Mouse (Mus musculus) limb, embryonic 15.5 days (tissue): ENCODE results near the gene Gjd3. TPM values are rescaled to one million over a fixed set of nuclear protein-coding genes. Genes with fewer than 3 reads are reported as not detected.
A peak's percentile ranks its signal among the peaks of the same experiment; 100 is the strongest.

Experiments used
- ATAC-seq: fragments of 200-750 bp; cut with Nextera tagmentation; 2 replicates; pipeline ENCODE4 v1.8.0; 2017; ENCODE audit warnings: low read depth, moderate TSS enrichment; ENCODE audit not compliant: insufficient number of reproducible peaks, low FRiP score, low TSS enrichment
- H3K27ac ChIP-seq: fragments of 300-500 bp; sonication (generic); 2 replicates; pipeline ENCODE4 v1.5.1; 2015; ENCODE audit warnings: moderate library complexity, mild to moderate bottlenecking, inconsistent platforms
- H3K27me3 ChIP-seq: fragments of 300-500 bp; sonication (generic); 2 replicates; pipeline ENCODE4 v1.6.1; 2015; ENCODE audit warnings: inconsistent platforms
- H3K36me3 ChIP-seq: fragments of 300-500 bp; sonication (generic); 2 replicates; pipeline ENCODE4 v1.6.1; 2015; ENCODE audit warnings: inconsistent platforms
- H3K4me1 ChIP-seq: fragments of 300-500 bp; sonication (generic); 2 replicates; pipeline ENCODE4 v1.6.1; 2015; ENCODE audit warnings: inconsistent platforms
- H3K4me2 ChIP-seq: fragments of 300-500 bp; sonication (generic); 2 replicates; pipeline ENCODE4 v1.6.1; 2015; ENCODE audit warnings: mild to moderate bottlenecking, inconsistent platforms
- H3K4me3 ChIP-seq: fragments of 300-500 bp; sonication (generic); 2 replicates; pipeline ENCODE4 v1.5.1; 2015; ENCODE audit warnings: mild to moderate bottlenecking, inconsistent platforms
- H3K9ac ChIP-seq: fragments of 300-500 bp; sonication (generic); 2 replicates; pipeline ENCODE4 v1.6.1; 2015; ENCODE audit warnings: inconsistent platforms
- H3K9me3 ChIP-seq: fragments of 300-500 bp; sonication (generic); 2 replicates; pipeline ENCODE4 v1.6.1; 2016; ENCODE audit warnings: inconsistent platforms
- WGBS: fragments of 180-500 bp; shearing (Covaris S2); methylation state at CpG from one replicate; pipeline ENCODE4 v1.1.7; 2015; 5-methylcytosine and 5-hydroxymethylcytosine counted together
- polyA plus RNA-seq: library from polyadenylated mRNA; unstranded; fragments of >200 nt; fragmentation: Nextera tagmentation; extraction: Ambion mirVana; gene quantifications from 2 replicates; pipeline ENCODE4 v1.2.1, GENCODE M21; 2015

Gene Gjd3
- polyA plus RNA-seq, 1 experiment from 2014 or later: 0.49 TPM

- Histone ChIP-seq H3K4me1 (peaks cover 90% of the 10 kb centered on the region), H3K4me3 (no peak overlapping the region), H3K9ac (no peak overlapping the region), H3K27me3 (no peaks in the 10 kb centered on the region), H3K27ac (peak overlapping the region; percentile 86), H3K36me3 (peaks cover 35% of the 10 kb centered on the region), H3K9me3 (no peaks in the 10 kb centered on the region), H3K4me2 (no peak overlapping the region)
- 87% methylated on average over 7 of the region's 7 CpGs for WGBS
- ATAC-seq: no peak
Observed at GRCm38 (mm10) chr11:98949958-98950460, 32.8 kb downstream of the Gjd3 start.

GRCm38 (mm10) chr11:98949242-98949957 lies 33.4 kb downstream of the Gjd3 start:
- ATAC-seq: no peak
- Histone ChIP-seq H3K4me2 (no peak overlapping the region), H3K4me1 (peaks cover 90% of the 10 kb centered on the region), H3K27ac (peak overlapping the region; percentile 86; the same call in 1 of the 2 replicates), H3K4me3 (no peak overlapping the region), H3K9me3 (no peaks in the 10 kb centered on the region), H3K36me3 (peaks cover 35% of the 10 kb centered on the region), H3K9ac (no peak overlapping the region), H3K27me3 (no peaks in the 10 kb centered on the region)
- 80% methylated on average over 10 of the region's 12 CpGs for WGBS

GRCm38 (mm10) chr11:98947969-98948569 lies 34.7 kb downstream of the Gjd3 start:
- no peak for ATAC-seq
- H3K4me3 ChIP-seq: no peak overlapping the region
- WGBS: 68% methylated on average over 18 of the region's 18 CpGs
- H3K4me1 ChIP-seq: peaks cover 90% of the 10 kb centered on the region
- peaks cover 35% of the 10 kb centered on the region for H3K36me3 ChIP-seq
- no peaks in the 10 kb centered on the region for H3K9me3 ChIP-seq
- no peaks in the 10 kb centered on the region for H3K27me3 ChIP-seq
- 0 out of 2 replicates have a peak overlapping the region, but pooled peaks have one; percentile 7 for H3K9ac ChIP-seq
- 0 out of 2 replicates have a peak overlapping the region, but pooled peaks have one; percentile 9 for H3K27ac ChIP-seq
- H3K4me2 ChIP-seq: no peak overlapping the region

GRCm38 (mm10) chr11:98945605-98945977 lies 37.2 kb downstream of the Gjd3 start:
- Histone ChIP-seq H3K36me3 (peaks cover 20% of the 10 kb centered on the region), H3K27ac (peak overlapping the region; percentile 65), H3K9me3 (no peaks in the 10 kb centered on the region), H3K4me3 (no peak overlapping the region), H3K27me3 (no peaks in the 10 kb centered on the region), H3K4me2 (0 out of 2 replicates have a peak overlapping the region, but pooled peaks have one; percentile 80), H3K4me1 (peaks cover 92% of the 10 kb centered on the region), H3K9ac (no peak overlapping the region)
- WGBS: 51% methylated on average over 3 of the region's 3 CpGs
- no peak for ATAC-seq

- Histone ChIP-seq H3K4me3 (peak overlapping the region; percentile 7; the same call in 1 of the 2 replicates), H3K27ac (peak overlapping the region; percentile 93), H3K4me2 (peak overlapping the region; percentile 80; the same call in 1 of the 2 replicates), H3K27me3 (no peaks in the 10 kb centered on the region), H3K4me1 (peaks cover 92% of the 10 kb centered on the region), H3K36me3 (peaks cover 14% of the 10 kb centered on the region), H3K9me3 (no peaks in the 10 kb centered on the region), H3K9ac (no peak overlapping the region)
- WGBS: 41% methylated on average over 11 of the region's 11 CpGs
- no peak for ATAC-seq
Observed at GRCm38 (mm10) chr11:98944897-98945604, 37.8 kb downstream of the Gjd3 start.

- no peaks in the 10 kb centered on the region for H3K9me3 ChIP-seq
- H3K4me3 ChIP-seq: no peak overlapping the region
- H3K4me1 ChIP-seq: peaks cover 92% of the 10 kb centered on the region
- 0 out of 2 replicates have a peak, but pooled peaks cover 3% of the 10 kb centered on the region for H3K36me3 ChIP-seq
- ATAC-seq: no peak
- peak overlapping the region; percentile 80 for H3K4me2 ChIP-seq
- peak overlapping the region; percentile 93 for H3K27ac ChIP-seq
- WGBS: 33% methylated on average over 14 of the region's 14 CpGs
- 0 out of 2 replicates have a peak overlapping the region, but pooled peaks have one; percentile 20 for H3K9ac ChIP-seq
- H3K27me3 ChIP-seq: no peaks in the 10 kb centered on the region
Observed at GRCm38 (mm10) chr11:98943741-98944461, 38.9 kb downstream of the Gjd3 start.

- peak overlapping the region; percentile 77 for H3K4me3 ChIP-seq
Observed at GRCm38 (mm10) chr11:98942923-98943641, 39.7 kb downstream of the Gjd3 start.

GRCm38 (mm10) chr11:98942555-98942922 lies 40.3 kb downstream of the Gjd3 start:
- Histone ChIP-seq H3K27ac (peak overlapping the region; percentile 93), H3K9me3 (no peaks in the 10 kb centered on the region), H3K4me3 (peak overlapping the region; percentile 77), H3K4me1 (peaks cover 89% of the 10 kb centered on the region), H3K9ac (no peak overlapping the region), H3K4me2 (peak overlapping the region; percentile 80), H3K27me3 (no peaks in the 10 kb centered on the region), H3K36me3 (0 out of 2 replicates have a peak, but pooled peaks cover 3% of the 10 kb centered on the region)
- 29% methylated on average over 3 of the region's 3 CpGs for WGBS
- ATAC-seq: no peak

More at GRCm38 (mm10) chr11:98942923-98943641, 39.7 kb downstream of the Gjd3 start:
- 44% methylated on average over 8 of the region's 8 CpGs for WGBS
- no peak for ATAC-seq
- H3K9ac ChIP-seq: no peak overlapping the region
- H3K27ac ChIP-seq: peak overlapping the region; percentile 93
- no peaks in the 10 kb centered on the region for H3K27me3 ChIP-seq
- H3K9me3 ChIP-seq: no peaks in the 10 kb centered on the region
- H3K4me2 ChIP-seq: peak overlapping the region; percentile 80
- H3K4me1 ChIP-seq: peaks cover 94% of the 10 kb centered on the region
- H3K36me3 ChIP-seq: 0 out of 2 replicates have a peak, but pooled peaks cover 3% of the 10 kb centered on the region

- peak overlapping the region; percentile 93 for H3K27ac ChIP-seq
- no peak for ATAC-seq
- peak overlapping the region; percentile 77 for H3K4me3 ChIP-seq
- H3K27me3 ChIP-seq: no peaks in the 10 kb centered on the region
- H3K4me1 ChIP-seq: peaks cover 83% of the 10 kb centered on the region
- peak overlapping the region; percentile 29; the same call in 1 of the 2 replicates for H3K9ac ChIP-seq
- whole genome bisulfite sequencing: 4% methylated on average over 15 of the region's 15 CpGs
- peak overlapping the region; percentile 80 for H3K4me2 ChIP-seq
- H3K36me3 ChIP-seq: 0 out of 2 replicates have a peak, but pooled peaks cover 3% of the 10 kb centered on the region
- H3K9me3 ChIP-seq: no peaks in the 10 kb centered on the region
Observed at GRCm38 (mm10) chr11:98941826-98942550, 40.8 kb downstream of the Gjd3 start.

- peaks cover 86% of the 10 kb centered on the region for H3K4me1 ChIP-seq
- under 1% methylated on average over 12 of the region's 12 CpGs for WGBS
- H3K27ac ChIP-seq: peak overlapping the region; percentile 93
- peak overlapping the region; percentile 29; the same call in 1 of the 2 replicates for H3K9ac ChIP-seq
- H3K4me3 ChIP-seq: peak overlapping the region; percentile 77
- ATAC-seq: no peak
- H3K36me3 ChIP-seq: 0 out of 2 replicates have a peak, but pooled peaks cover 3% of the 10 kb centered on the region
- peak overlapping the region; percentile 80 for H3K4me2 ChIP-seq
- H3K27me3 ChIP-seq: no peaks in the 10 kb centered on the region
- H3K9me3 ChIP-seq: no peaks in the 10 kb centered on the region
Observed at GRCm38 (mm10) chr11:98941341-98941825, 41.4 kb downstream of the Gjd3 start.
